Mouse (Mus musculus) hindlimb bud, embryonic 11.5 days (tissue): Measurements from ENCODE around the gene 2210010C04Rik.
"Not testable (repeated sequence)": the region's sequence is repeated elsewhere in the genome, so short reads cannot be mapped to it uniquely, and the experiment has no call there.

Source experiments
- DNase-seq: peaks from one replicate; pipeline ENCODE4 v3.0.0-alpha.2; 2012; ENCODE audit warnings: low read depth, low spot score; ENCODE audit errors: extremely low spot score

2210010C04Rik gene

DNA sequence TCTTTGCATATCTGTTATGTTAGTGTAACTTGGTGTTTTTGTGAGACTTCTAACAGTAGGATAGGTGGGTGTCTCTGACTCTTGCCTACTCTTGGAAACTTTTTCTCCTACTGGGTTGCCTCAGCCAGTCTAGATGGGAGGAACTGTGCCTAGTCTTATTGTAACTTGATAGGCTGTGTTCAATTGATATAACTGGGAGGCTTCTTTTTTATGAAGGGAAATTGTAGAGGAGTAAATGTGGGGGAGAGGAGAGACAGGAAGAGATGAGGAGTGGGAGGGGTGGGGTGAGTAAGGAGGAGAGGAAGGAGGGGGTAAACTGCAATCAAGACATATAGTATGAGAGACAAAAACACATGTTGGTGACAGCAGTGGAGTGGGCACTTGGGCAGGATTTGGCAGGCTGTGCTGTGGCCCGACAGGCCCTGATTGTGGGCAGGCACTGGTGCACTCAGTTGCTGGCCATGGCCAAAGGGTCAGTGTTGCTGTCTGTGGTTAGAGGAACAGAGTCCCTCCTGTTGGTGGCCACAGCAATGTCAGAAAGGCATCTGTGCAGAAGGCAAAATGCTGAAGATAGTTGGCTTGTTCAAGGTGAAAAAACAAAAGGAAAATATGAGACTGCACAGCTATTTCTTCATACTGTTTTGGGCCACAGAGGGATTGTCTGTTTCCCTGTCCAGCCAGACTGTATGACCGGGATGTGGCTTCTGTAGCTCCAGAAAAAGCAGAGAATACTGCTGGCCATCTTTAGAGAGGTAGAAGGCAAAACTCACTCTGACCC, 9.2 kb downstream of the 2210010C04Rik start:
- DNase-seq, result no peak

- no peak for DNase-seq
These were observed 16.2 kb downstream of the 2210010C04Rik start for GRCm38 (mm10) chr6:41019140-41019539.

DNA sequence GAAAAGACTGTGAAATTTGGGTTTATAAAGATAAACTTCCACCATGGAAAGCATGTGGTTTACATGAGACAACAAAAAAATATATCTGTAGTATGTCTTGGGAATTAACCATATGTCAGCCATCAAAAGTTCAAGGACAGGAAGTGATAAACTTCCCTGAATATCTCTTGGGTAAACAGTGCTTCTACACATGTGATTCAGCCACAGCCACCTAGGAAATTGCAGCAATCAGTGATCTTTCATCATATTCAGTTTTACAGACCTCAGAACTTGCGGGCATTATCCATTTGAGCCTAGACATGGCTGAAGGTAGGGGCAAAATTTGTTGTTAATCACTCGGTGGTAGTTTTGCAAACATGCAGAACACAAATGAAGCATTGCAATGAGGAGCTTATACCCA, 16.7 kb downstream of the 2210010C04Rik start:
- no peak for DNase-seq

- DNase-seq, result no peak
These were observed 20.2 kb downstream of the 2210010C04Rik start for GRCm38 (mm10) chr6:41015065-41015464.

GRCm38 (mm10) chr6:40999379-40999778, 35.9 kb downstream of the 2210010C04Rik start, which contains the start of gene Gm2663:
Gm2663 (minus strand) TSS chr6:40999479.
- not testable (repeated sequence) for DNase-seq
